Mouse (Mus musculus): ENCODE results near the gene Mrpl10.

DNA sequence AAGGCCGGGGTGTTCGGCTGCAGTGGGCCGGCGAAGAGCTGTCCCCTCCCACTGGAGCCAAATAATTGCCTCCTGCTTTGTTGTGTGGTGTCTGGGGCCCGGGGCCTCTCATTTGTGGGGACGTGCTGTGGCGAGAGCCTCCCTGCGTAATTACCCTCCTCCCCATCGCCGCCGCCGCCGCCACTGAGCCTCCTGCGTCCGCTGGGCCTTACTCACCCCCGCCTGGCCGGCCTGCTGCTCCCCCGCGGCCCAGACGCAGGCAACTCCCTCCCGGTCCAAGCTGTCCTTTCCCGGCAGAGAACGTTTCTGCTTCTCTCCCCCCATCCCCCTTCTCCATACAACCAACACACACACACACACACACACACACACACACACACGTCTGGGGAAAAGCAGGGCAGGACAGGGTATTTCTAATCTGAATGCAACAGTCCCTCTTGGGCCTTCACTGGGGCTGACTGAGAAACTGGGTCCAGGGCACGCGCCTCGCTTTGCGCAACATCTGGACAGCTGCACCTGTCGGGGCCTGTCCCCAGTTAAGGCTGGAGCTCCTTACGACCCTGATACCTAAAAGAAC is 43.9 kb upstream of the Mrpl10 start:
- TF ChIP-seq CTCF (IDR thresholded peaks at IDR 0.05) (no peak), EP300 (IDR thresholded peaks at IDR 0.05) (no peak)

Measured in lung, postnatal 0 days (tissue).